Mouse (Mus musculus) MEL (cell line): ENCODE results near the gene Ppp1r1b.
"Not testable (repeated sequence)": the region's sequence is repeated elsewhere in the genome, so short reads cannot be mapped to it uniquely, and the experiment has no call there.

Experiments used
- CTCF ChIP-seq, 3 experiments: IDR thresholded peaks in 2 of 3; conservative IDR thresholded peaks in 1 of 3; 2 replicates each; pipeline ENCODE4 v1.5.1; 2011 to 2012; ENCODE audit warnings: low read length in 3 of 3, low read depth in 2 of 3, mild to moderate bottlenecking in 2 of 3, improper control_type of control experiment in 1 of 3, inconsistent platforms in 1 of 3, mixed read lengths in 1 of 3, moderate library complexity in 1 of 3; ENCODE audit not compliant: control insufficient read depth in 1 of 3, insufficient read depth in 1 of 3, poor library complexity in 1 of 3, severe bottlenecking in 1 of 3
- GATA1 ChIP-seq: IDR thresholded peaks from 2 replicates; pipeline ENCODE4 v1.6.1; 2011; ENCODE audit warnings: low read depth, low read length, improper control_type of control experiment

GRCm38 (mm10) chr11:98382405-98382804 is 34.2 kb downstream of the Ppp1r1b start:
- TF ChIP-seq GATA1: not testable (repeated sequence)
- peak in 1 of 3 experiments; percentile 31; a peak in 1 of 6 replicates for TF ChIP-seq CTCF (IDR thresholded peaks at IDR 0.05 in 2 of 3, conservative IDR thresholded peaks at IDR 0.05 in 1 of 3; ENCODE audit: control insufficient read depth in 1 of 3, insufficient read depth in 1 of 3, low read depth in 2 of 3, low read length in 3 of 3, poor library complexity in 1 of 3, severe bottlenecking in 1 of 3)
